Mouse (Mus musculus) frontal cortex, postnatal 36 days (tissue): ENCODE measurements around the gene Tbc1d2b.
A peak's percentile ranks its signal among the peaks of the same experiment; 100 is the strongest.

ENCODE experiments used
- DNase-seq, 2 experiments: peaks; one replicate each; pipeline ENCODE4 v3.0.0; 2022; ENCODE audit warnings: low spot score in 2 of 2

Tbc1d2b gene

DNA sequence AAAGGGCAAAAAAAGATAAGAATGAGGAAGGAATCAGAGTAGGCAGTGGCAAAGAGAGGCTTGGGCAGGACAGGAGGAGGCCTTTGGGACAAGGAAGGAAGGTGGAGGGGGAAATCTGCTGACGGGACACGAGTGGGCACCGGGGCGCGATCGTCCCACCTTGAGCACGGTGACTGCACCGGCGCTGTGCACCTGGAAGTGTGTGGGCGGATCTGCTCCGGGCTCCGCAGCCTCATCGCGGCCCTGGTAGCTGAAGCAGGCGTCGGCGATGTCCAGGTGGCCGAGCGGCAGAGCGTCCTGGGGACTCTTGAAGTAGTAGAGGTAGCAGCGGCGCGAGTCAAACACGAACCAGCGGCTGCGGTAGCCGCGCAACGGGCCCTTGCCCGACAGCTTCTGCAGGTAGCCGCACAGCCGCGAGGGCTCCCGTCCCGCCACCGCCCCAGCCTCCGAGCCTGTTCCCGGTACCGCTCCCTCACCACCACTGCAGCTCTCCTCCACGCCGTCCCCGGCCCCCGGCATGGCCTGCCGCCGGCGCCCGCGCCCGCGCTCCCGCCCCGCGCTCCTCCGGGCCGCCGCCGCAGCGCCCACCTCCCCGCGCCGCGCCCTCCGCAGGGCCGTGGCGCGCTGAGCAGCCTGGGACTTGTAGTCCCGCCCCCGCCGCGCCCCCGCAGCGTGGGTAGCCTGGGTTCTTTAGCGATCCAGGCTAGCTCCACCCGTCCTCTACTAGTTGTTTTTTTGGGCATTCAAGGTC is at the start of gene Tbc1d2b:
TSS of gene Tbc1d2b (minus strand) at position 612 of the 751 bp plus-strand sequence.
- DNase-seq = peak; percentile 69 to 72

DNA sequence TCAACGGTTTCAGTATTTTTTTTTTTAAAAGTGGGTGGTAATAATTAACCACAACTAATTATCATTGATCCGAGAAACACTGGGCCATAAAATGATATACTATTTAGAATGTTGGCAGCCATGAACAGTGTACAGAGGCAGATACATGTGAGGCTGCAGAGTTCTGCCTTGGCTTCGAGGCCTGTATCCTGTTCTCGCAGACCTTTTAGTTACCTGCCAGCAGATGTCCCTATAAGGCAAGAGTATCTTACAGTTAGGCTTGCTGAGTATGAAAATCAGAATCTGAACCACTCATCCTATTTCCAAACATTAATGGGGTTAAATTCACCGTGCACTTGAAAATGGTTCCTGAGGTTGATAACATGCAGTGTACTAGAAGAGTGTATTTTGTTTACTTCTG is 45.7 kb upstream of the Tbc1d2b start:
- DNase-seq = peak in 1 of 2 experiments; percentile 7

DNA sequence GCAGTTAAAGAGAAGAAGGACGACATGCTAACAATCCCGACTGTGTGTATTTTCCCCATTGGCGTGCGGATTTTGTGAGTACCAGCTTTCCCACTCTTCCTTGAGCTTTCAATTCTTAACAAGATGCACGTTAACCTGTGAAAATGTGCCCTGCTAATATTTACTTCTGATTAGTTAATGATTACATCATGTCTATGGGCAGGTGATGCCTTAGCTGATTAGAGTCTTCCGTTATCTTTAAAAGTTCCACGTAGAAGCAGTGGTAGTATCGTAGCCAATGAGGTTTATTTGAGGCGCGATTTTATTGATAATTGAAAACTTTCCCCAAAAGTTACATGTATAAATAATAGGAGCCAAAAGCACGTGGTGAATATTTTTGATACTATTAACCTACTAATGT is 45.1 kb upstream of the Tbc1d2b start:
- no peak for DNase-seq

DNA sequence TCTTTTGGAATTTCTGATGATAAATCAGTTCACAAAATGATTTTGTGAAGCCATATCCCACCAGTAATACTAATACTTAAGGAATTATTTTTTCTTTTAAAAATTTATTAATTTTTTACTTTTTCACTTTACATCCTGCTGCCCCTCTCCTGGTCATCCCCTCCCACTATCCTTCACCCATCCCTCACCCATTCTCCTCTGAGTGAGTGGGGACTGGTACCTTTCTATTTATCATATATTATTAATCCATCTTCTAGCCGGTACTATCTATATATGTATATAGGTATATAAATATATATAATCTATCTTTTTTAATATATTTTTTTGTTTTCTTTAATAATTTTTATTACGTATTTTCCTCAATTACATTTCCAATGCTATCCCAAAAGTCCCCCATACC is 33.6 kb upstream of the Tbc1d2b start:
- DNase-seq = no peak

DNA sequence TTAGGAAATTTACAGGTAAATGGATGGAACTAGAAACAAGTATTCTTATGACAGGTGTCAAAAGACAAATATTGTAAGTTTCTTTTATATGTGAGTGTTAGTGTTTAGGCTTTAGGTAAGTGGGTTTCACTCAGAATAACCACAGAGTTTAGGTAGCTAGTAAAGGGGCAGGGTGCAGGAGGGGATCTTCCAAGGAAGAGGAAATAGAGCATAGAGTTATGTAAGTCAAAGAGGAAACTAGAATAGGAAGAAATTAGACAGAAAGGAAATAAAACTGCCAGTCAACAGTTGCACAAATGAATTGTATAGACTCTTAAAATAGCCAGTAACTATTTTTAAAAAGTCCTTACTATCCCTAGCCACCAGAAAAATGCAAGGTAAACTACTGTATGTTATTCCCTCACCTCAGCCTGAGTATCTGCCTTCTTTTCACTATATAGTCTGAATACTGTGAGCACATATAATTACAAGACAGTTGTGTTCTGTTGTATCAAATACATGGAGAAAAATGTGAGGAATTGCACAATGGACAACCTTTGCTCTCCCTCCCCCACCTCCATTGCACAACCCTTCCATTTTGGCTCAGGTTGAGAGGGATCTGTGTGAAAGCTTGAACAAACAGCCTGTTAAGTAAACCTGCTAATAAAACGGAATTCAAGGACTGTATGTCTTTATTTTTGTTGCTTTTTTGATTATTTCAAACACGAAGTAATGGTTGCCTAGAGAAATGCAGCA is 32.7 kb upstream of the Tbc1d2b start:
- DNase-seq = no peak

DNA sequence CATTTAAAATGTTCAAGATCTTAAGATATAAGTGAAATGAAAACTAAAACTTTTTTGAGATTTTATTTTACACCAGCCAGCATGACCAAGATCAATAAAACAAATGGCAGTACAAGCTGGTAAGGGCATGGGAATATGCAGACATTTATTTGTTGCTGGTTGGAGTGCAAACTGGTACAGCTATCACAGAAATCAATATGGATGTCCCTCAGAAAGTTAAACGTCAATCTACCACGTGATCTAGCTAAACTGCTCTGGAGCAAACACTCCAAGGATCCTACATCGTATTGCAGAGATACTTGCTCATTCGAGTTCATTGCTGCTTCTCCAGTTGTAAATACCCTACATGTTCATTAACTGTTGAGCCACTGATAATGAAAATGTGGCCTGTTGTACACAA is 32.1 kb upstream of the Tbc1d2b start:
- DNase-seq = no peak

DNA sequence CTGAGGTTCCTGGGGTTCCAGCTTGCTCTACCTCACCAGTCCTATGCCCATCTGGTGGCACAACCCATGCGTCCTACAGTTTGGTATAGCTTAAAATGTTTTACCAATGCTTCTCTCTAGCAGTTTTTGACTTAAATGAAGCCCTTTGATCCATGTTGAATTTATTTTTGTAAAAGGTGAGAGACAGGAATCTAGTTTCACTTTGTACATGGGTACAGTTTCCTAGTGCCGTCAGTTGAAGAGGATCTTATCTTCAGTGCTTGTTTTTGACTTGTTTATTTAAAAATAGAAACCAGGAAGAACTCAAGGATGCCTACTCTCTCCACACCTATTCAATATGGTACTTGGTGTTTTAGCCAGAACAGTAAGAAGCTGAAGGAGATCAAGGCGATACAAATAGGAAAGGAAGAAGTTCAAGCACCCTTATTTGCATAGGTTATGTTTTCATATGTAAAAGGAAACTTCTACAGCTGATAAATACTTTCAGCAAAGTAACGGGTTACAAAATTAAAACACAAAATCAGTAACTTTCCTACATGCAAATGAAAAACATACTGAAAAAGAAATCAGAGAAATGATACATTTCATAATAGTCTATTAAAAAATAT is 30.6 kb upstream of the Tbc1d2b start:
- no peak for DNase-seq

DNA sequence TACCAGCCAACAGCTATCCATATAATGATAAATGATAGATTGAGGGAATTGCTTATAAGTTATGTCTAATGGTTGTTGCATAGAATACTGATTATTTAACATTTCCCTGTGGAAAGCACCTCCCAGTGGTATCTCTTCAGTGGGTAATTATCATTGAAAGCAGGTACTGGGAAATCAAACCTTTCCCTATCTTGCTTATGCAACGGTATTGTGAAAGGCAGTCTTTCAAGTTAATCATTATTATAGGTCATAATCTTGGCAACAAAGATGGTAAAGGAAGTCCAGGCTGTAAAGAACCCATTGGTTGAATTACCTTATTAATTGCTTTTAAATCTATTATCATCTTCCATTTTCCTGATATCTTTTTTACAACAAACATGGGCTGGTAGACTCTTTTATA is 27.0 kb upstream of the Tbc1d2b start:
- DNase-seq = no peak

DNA sequence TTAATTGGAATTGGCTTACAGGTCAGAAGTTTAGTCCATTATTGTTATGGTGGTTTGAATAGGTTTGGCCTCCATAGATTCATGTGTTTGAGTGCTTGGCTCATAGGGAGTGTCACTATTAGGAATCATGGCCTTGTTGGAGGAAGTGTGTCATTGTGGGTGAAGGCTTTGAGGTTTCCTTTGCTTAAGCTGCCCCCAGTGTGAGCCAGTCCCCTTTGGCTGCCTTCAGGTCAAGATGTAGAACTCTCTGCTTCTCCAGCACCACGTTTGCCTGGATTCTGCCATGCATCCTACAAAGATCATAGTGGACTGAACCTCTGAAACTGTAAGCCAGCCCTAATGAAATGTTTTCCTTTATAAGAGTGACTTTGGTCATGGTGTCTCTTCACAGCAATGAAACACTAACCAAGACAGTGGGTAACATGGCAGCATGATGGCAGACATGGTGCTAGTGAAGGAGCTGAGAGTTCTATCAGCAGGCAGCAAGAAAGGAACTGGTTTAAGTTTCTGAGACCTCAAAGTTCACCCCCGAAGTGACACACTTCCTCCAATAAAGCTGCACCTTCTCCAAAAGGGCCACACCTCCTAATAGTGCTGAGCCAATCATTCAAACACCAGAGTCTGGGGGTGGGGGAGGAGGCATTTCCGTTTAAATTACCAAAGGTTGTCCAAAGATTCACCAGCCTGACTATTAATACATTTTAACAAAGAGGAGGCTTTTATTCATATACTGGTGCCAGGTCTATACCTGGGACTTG is 23.2 kb upstream of the Tbc1d2b start:
- no peak for DNase-seq

DNA sequence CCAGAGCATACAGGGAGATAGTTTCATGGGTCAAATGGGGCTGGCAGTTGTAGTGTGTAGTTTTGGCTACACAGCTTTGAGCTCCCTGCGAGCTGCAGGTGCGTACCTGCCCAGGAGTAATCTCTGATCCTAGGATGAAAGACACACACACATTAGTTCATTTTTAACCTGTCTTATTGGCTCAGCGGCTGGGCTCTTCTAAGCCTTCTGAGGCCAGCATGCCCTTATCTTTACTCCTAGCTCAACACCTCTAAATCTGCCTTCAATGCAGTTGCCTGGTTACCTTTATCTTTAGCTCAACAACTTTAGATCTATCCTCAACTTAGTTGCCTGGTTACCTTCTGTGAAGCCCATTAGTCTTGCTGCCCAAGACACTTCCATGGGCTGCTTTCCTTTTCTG is 7.8 kb upstream of the Tbc1d2b start:
- DNase-seq = no peak

DNA sequence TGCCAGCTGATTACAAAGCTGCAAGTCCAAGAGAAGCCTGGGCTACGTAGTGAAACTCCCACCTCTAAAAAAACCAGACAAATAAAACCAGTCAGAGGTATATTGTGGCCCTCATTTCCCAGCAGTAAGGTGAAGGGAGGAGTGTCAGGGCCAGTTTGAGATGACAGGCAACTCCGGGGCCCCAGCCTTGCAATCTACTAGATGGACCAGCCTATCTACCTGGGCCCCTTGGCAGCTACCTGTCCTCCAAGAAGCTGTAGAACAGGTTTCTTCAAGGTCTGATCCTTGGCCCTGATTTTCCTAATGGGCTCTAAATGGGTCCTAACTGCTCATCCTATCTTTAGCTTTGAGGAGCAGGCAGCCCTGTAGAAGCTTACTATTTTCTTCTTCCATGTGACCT is 7.3 kb upstream of the Tbc1d2b start:
- no peak for DNase-seq

DNA sequence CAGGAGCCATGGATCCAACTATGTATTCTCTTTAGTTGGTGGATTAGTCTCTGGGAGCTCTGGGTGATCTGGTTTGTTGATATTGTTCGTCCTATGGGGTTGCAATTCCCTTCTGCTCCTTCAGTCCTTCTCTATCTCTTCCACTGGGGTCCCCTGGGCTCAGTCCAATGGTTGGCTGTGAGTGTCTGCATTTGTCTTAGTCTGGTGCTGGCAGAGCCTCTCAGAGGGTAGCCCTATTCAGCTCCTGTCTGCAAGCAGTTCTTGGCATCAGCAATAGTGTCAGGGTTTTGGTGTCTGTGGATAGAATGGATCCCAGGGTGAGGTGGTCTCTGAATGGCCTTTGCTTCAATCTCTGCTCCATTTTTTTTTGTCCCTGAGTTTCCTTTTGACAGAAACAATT is 6.2 kb upstream of the Tbc1d2b start:
- no peak for DNase-seq

DNA sequence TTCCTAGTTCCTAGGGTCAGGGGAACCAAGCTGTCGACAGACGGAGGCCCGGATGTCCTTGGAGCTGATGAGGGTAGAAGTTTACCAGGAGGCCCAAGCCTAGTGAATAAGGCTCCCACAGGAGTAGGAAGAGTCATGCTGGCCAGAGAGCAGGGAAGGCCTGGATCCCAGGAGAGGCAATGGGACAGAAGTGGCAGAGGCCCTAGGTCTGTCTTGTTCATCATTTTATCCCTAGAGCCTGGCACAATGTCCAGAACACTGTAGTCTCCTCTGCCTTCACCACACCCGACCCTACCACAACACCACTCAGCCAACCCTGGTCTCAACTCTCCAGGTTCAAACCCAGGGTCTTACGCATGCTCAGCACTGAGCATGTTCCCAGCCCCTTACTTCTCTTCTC is 5.3 kb upstream of the Tbc1d2b start:
- DNase-seq = no peak

DNA sequence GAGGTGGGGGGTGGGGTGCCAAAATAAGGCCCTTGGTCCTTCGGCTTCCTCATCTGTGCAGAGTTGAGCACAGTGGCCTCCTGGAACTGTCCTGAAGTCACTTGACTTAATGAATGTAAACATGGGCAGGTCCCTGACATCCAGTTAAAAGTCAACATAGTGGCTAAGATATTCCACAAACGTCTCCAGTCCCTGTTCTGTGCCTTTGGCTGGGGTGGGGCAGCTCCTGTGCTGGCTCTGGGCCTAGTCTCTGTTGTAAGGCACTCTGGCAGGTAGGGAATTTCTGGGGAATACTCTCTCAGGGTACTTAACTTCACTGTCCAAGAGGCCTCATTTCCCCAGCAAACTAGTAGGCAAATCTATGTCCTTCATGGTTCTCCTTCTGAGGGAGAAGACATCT is 4.9 kb upstream of the Tbc1d2b start:
- no peak for DNase-seq

DNA sequence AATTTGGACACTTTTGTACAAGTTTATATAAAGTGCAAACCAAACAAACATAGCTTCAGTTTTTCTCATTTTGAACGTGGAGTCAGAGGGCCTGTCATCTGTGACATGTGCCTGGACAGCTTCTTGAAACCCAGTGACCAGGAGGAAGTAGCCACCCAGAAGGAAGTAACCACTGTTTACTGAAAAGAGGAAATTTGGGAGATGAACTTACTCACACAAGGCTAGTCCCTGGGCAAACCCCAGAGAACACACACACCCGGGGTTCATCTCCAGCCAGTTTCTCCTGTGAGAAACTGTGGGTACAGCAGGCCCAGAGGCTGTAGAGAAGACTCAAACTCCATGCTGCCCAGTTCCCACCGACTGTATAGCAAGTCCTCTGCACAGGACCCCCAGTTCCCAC is 3.9 kb upstream of the Tbc1d2b start:
- DNase-seq = no peak

DNA sequence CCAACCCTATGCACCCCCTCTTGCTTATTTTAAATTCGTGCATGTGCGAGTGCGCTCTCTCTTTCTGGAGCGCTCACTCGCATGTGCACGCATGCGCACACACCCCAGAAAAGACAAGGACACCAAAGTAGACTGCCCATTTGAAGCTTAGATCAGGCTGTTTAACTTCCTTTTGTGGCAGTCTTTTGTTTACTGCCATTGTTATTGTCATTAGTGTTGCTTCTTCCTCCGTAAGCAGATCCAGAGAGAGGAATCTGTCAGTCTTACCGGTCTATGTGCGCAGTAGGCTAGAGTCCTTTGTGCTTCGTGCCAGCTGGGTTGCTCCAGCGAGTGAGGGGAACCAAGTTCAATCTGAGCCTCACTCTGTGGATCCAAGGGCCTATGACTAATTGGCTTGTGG is 1.7 kb upstream of the Tbc1d2b start:
- no peak for DNase-seq

DNA sequence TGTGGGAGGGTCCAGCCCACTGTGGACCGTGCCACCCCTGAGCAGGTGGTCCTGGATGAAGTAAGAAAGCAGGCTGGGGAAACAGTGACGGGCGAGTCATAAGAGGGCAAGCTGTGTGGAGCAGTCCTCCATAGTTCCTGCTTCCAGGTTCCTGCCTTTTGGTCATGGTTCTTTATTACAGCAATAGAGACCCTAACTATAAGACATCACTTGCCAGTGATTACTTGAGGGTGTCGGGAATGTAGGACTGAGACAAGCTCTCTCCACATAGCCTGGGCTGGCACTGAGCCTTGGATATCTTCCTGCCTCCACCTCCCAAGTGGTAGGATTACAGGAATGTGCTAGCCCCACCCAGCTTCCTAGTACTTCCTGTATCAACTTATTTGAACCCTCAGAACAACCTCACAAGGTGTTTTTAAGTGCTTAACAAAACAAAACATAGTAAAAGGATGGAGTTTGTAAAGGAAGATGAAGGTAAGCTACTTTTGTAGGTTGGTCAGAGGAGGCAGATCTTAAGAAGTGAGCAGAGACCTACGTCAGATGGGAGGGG is 1.0 kb upstream of the Tbc1d2b start:
- DNase-seq = no peak

DNA sequence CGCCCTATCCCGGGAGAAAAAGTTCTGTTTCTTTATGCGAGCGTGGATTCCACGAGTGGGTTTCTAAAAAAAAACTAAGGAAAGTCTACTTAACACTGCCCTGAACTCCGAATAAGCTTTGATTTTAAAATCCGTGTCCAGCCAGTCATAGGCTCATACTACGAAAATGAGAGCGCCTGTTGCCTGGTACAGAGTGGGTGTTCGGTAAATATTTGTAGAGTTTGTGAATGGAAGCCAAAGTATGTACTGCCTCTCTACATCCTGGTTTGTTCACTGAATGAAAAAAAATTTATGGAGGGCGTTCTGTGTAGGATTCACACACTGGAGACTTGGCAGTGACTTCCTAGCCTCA is 316 bp upstream of the Tbc1d2b start:
- DNase-seq = no peak

DNA sequence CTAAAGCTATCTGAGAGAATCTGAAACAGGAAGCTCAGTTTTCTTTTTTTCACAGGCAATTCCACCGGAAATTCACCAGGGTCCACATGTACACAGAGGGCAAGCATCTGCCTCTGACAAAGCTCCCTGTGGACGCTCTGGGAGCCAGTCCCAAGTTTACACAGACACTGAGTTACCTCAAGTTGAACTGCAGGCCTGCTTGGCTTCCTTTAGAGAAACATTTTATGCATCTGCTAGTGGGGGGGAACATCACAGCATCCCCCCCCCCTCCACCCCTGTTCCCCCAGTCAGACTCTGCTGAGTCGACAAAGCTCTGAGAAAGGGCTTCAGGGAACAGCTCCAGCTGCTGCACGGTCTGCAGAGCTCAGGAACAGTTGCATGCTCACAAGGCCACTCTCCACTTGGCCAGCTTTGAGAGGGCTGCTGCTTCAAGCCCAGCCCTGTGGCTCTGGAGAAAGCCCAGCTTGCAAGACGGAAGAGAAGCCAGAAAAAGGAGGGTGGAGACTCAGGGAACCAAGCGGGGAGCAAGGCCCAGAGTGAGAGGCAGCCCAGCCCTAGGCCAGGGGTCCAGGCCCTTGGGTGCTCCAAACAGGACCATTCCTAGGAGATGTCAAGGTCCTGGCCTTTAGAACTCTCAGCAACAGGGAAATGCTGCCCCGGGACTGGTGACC is 1.5 kb downstream of the Tbc1d2b start:
- peak; percentile 32 to 36 for DNase-seq

DNA sequence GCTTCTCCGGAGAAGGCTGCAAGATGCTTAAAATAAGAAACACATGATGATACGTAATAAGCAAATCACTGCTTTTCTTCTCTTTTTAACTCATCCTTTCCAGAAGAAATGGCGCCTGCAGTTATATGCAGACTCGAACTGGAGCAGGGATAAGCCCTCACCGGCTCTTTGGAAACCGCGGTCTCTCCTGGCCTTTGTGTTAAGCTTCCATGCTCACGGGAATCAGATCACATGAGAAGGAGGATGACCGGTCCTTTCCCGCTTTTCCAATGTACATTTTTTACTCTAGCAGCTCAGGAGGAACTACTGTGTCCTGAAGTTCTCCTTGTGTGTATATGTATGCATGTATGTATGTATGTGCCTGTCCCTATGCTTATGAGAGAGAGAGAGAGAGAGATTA is 3.7 kb downstream of the Tbc1d2b start:
- no peak for DNase-seq

DNA sequence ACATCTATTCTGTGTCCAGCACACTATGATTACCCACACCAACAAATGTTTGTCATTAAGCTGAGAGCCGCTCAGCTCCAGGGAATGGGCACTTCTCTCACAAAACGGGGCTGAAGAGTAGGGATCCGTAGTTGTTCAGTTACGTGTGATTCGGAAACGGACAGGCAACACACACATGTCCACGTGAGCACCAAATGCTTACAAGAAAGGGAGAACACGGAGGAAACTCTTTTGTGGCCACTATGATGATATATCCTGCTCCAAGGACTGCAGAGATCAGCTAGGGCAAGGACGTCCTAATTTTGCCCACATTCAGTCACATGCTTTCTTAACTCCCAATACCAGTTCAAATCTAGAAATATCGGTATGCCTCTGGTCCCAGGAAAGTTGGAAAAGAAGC is 4.5 kb downstream of the Tbc1d2b start:
- DNase-seq = no peak
